Mouse (Mus musculus) cerebellum, adult 9-11 months (tissue): Measurements from ENCODE around the gene Cdh7.
"Not testable (repeated sequence)": the region's sequence is repeated elsewhere in the genome, so short reads cannot be mapped to it uniquely, and the experiment has no call there.

Experiments
- DNase-seq: peaks from one replicate; pipeline ENCODE4 v3.0.0; 2022

Gene Cdh7

GRCm38 (mm10) chr1:109982064-109982808, at the start of gene Cdh7:
Gene Cdh7 (plus strand): TSS chr1:109982431.
- DNase-seq = peak; percentile 94

DNA sequence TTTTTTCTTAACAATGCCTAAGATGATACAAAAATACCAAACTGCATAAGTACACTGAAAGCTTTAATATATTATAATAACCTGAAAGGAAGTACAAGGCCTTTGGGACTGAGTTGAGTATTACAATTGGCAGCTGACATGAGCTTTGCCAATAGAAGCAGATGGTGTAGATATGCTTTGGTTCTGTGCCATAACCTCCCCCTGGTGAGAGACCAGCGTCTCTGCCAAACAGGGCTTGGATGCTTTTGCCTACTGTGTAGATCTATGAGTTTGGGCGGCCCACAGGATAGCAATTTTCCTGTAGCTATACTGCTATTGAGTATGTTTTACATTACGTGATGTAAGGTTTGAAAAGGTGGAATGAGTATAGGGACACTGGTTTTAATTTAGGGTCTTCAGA, 49.6 kb upstream of the Cdh7 start:
- peak; percentile 97 for DNase-seq

- DNase-seq = peak; percentile 91
Measured at GRCm38 (mm10) chr1:109948571-109948970, 33.7 kb upstream of the Cdh7 start.

DNA sequence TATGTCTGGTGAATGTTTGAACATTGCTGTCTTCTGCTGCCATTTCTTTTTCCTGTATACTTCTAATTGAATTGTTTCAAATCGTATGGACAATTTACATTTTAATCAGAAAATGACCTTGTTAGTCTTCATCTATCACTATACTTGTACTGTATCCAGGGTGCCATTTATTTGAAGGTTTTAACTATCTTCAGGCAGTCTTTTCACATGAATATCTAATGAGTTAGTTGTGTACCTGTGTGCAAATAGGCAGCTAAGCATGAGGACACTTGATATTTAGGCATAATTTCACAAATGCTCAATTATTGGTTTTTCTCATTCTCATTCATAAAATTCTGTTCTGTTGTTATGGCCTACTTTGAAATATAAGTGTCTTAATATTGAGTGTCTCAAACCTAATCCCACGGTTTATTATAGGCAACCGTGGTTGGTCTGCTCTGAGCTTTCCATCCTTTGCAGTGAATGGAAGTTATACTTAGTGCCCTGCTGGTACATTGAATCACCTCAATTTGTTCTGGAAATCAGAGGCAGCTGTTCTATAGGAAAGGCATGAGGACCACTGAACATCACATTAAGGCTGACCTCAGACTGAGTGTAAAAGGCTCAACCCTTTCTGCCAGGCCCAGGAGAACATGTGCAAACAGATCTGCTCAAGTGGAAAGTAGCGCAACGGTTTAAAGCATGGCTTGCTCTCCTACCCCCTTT, 10.4 kb upstream of the Cdh7 start:
- no peak for DNase-seq

DNA sequence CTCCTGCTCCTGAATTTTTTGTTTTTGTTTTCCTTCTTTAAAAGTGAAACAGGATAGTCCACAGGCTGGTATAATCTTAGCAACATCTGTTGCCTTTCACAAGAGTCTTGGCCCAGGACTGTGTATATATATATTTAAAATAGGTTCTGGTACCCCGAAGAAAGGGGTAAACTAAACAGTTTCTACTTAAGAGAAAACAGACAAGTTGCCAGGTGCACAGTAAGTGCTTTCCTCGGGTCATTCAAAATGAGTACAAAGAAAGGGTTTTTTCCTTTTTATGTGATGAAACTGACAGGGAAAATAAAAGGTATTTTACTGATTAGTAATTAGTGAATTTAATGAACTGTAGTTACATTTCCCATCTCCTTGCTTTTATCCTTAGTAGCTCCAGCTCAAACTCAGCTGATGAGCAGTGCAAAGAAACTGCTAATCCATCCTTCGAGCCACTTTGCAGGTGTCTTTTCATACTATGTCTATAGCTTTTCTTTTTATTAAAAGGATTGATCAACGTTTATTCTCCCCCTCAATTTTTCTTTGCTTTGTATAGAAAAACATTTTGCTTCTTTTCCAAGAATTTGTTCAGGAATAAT, 9.7 kb upstream of the Cdh7 start:
- DNase-seq = no peak

DNA sequence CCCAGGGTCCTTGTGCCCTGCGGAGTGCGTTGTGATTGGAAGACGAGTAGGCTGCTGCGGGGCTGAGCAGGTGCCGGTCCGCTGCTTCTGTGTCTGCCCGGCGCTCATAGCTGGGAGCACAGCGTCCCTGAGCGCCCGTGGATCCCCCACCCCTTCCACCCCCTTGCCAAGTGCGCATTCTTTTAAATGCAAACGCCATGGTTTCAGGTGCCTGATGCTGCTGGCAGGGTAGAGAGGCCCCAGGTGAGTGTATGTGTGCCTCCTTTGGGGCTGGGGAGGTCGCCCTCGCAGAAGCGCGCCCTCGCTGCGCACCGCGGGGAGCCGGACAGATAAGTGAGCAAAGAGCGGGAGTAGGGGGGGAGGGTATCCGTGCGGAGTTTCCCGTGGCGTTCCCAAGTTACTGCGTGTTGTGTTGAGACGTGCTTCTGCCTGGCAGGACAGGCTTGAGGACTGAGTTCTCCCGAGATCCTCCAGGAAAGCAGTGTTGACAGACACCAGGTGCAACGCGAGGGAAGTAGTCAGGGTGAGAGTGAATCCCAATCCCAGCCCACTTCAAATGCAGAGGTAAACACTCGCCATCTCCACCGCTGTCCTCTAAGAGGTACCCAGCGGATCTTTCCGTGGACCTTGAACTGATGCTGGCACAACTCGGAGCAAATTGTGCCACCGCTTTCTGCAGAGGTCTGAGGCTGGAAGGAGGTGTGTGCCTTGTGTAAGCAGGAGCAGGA, 742 bp downstream of the Cdh7 start:
- peak; percentile 87 for DNase-seq

DNA sequence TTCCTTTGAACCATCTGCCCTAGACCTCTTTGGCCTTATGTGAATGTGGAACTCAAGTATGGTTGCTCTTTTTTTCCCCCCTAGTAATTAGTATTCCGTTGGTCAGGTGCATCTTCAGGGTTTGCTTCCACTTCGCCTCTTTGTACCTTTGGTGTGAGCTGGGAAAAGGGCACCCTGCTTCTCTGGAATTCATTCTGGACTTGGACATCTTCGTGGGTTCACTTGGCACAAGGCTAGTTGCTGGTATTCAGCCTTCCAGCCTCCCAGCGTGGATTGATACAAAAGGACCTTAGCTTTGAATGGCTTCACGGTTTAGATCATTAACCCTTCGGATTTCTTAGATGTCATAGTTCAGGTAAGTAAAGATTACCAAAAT, 1.3 kb downstream of the Cdh7 start:
- DNase-seq = peak; percentile 85

DNA sequence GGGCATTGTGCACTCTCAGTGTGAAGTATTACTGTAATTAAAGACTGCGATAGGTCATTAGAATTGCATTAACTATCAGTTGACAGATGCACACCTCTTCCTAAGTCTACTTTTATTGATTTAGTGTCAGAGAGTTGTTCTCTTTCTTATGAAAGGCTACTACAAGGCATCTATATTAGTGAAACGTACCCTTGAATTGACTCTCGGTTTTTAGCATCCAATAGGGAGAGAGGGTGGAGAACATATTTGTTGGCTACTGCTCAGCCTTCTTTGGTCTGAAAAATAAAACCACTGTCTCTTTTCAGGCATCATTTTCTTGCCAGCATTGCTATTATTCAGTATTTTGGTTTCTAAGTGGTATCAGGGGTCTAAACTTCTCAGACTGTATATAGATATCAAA, 2.5 kb downstream of the Cdh7 start:
- no peak for DNase-seq

DNA sequence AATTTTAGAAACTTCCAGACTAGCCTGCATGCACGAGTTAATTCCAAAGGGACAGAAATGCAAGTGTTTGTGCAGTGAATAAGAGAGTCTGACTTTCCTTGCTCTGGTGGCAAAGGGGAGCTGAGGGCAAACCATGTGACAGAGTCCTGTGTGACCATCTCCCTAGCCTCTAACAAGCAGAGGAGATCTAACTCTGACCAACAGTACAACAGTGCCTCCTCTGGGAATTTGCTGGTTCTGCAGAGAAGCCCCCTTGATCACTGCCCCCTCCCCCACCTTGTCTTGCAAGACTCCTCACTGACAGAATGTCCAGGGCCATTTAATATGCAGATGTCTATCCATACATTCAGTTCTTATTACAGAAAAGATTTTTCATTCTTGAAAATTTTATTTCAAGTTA, 3.2 kb downstream of the Cdh7 start:
- peak; percentile 83 for DNase-seq

GRCm38 (mm10) chr1:109989541-109989940, 7.3 kb downstream of the Cdh7 start:
- DNase-seq = no peak

GRCm38 (mm10) chr1:109993906-109994305, 11.7 kb downstream of the Cdh7 start:
- DNase-seq = peak; percentile 84

DNA sequence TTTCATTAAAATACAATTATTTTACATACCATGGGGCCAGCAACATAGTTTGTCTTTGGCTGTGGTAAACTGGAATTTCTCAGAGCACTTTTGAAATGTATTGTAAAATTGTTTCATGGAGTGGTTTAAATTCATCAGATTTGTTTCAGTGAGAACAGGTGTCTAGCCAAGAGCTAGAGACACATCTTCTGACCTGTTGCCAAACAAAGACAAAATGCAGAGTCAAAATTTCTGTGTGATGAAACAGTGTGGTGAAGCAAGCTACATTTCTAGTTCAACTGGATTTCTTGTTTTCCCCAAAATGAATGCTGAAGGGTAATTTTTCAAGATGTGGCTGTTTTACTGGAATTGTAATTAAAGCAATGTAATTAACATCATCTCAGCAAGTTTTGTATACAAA, 22.2 kb downstream of the Cdh7 start:
- no peak for DNase-seq

- no peak for DNase-seq
Measured at GRCm38 (mm10) chr1:110005038-110005437, 22.8 kb downstream of the Cdh7 start.

- peak; percentile 38 for DNase-seq
Measured at GRCm38 (mm10) chr1:110012153-110012552, 29.9 kb downstream of the Cdh7 start.

GRCm38 (mm10) chr1:110056317-110056716, 74.1 kb downstream of the Cdh7 start:
- no peak for DNase-seq

DNA sequence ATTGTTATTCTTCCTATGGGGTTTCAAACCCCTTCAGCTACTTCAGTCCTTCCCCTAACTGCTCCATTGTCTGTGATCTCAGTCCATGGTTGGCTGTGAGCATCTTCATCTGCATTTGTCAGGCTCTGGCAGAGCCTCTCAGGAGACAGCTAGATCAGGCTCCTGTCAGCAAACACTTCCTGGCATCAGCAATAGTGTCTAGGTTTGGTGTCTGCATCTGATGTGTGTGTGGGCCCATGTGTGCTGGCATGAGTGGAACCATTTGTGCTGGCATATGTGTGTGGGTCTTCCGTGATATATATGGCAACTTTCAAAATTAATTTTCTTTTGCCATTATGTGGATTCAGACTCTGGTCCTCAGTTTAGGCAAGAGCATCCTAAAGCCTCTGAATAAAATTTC, 85.2 kb downstream of the Cdh7 start:
- DNase-seq = no peak

DNA sequence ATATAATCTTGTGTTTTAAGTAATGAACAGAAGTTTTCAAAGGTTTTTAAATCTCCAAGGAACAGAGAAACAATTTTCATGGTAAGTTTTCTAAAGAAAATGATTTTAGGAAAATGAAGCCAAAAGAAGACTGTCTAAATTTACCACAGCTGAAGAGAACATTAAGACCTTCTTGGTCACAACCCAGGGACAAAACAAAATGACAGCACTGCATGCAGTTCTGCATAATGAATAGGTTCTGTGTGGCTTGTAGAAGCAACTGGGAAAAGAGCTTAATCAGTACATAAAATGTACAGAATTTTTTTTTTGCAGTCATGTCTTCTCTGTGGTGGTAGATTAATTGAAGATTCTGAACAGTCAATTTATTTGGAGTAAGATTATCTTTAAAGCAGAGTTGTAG, 96.2 kb downstream of the Cdh7 start:
- DNase-seq = no peak

GRCm38 (mm10) chr1:110118071-110118470, 135.8 kb downstream of the Cdh7 start:
- no peak for DNase-seq

DNA sequence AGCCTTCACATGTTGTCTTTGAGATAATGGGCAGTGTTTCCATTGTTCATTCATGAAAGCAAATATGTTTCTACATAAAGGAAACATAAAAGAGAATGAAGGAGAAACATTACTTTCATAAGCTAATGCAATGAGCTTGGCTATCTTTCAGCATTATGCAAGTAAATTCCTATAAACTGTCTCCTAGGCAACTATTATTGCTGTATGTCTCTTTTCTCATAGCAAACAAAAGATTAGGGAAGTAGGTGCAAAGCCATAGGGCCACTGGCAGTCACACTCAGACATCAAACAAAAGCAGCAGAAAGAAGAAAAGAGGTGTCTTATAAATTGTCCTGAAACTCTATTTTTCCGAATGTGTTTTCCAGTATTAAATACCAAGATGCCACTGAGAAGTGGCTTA, 136.6 kb downstream of the Cdh7 start:
- no peak for DNase-seq

- DNase-seq = not testable (repeated sequence)
Measured at GRCm38 (mm10) chr1:110171459-110171858, 189.2 kb downstream of the Cdh7 start.
